Mouse (Mus musculus) T-cell, adult 66 days (primary cell): ENCODE results near the gene Ahnak2. TPM values are rescaled to one million over a fixed set of nuclear protein-coding genes. Genes with fewer than 3 reads are reported as not detected.

Experiments used
- total RNA-seq, 2 experiments: library from RNA; stranded (reverse); gene quantifications; 3 replicates in 1 of 2; 4 replicates in 1 of 2; pipeline ENCODE4 v1.2.4; 2023

The Ahnak2 gene
- total RNA-seq = under 1 TPM; 0.24 to 0.29 TPM

DNA sequence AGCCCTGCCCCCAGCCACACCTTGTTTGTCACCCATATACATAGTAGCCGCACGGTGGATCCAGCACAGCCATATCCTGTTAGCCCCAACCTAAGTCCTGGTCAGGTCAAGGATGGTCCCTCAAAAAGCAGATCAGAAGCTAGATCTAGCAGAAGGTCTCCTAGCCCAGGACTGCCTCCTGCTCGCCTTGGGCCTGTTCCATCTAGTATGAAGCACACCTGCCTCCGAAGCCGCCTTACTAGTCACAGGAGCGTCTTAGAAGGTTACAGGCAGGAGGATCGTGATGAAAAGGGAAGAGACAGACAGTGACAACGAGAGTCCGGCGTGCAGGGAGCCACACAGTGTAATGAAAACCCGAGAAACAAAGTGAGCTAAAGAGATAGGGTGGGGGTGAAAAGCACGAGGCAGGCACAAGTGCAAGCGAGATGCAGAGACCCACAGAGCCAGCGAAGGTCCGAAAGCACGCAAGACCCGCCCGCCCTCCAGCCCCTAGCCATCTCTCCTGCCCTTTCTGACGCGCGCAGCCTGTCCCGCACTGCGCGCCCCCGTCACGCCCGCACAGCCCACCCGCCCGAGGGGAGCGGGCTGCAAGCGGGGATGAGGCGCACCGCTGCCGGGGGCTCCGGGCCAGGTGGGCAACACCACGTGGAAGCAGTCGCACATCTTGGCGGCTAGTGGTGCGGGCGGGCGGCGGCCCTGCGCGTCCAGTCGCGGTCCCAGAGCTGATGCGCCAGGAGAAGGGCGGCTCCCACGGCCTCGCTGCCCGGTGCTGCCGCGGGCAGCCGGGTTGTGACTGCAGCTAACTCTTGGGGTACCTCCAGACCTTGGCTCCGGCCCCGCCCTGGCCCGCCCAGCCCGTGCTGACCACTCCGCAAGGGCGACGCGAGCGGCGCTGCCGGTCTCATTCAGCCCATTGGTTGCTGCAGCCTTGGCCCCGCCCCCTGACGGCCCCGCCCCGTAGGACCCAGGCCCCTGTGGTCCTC lies at the start of gene Ahnak2:
Gene Ahnak2, minus strand, starts transcription at position 794 of the 983 bp plus-strand sequence.

DNA sequence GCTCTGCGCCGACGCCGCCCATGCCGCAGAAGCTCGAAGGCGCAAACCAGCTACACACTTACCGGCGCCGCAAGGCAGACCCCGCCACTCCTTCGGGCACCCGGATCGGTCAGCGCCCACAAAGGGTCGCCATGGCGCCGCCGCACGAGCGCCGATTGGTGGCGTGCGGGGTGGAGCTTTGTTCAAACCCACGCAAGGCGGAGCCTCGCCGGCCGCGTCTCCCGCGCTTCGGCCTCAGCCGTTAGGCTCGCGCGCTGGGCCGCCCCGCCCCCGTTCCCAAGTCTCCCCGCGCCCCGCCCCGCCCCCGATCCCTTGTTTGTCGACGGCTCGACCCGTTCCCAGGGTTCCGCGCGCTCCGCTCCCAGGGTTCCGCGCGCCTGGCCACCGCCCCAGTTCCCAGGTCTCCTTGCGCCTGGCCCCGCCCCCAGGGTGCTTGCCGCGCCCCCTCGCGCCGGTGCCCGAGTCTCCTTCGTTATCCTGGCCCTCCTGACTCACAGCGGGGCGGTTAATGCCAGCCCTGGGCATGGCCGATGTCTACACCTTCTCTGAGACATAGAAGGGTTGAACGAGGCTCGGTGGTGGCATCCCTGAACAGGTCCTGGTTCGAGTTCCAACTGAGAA lies 26.9 kb upstream of the Ahnak2 start, which contains the start of gene Cdca4:
Gene Cdca4, minus strand, starts transcription at position 180 of the 621 bp plus-strand sequence.

DNA sequence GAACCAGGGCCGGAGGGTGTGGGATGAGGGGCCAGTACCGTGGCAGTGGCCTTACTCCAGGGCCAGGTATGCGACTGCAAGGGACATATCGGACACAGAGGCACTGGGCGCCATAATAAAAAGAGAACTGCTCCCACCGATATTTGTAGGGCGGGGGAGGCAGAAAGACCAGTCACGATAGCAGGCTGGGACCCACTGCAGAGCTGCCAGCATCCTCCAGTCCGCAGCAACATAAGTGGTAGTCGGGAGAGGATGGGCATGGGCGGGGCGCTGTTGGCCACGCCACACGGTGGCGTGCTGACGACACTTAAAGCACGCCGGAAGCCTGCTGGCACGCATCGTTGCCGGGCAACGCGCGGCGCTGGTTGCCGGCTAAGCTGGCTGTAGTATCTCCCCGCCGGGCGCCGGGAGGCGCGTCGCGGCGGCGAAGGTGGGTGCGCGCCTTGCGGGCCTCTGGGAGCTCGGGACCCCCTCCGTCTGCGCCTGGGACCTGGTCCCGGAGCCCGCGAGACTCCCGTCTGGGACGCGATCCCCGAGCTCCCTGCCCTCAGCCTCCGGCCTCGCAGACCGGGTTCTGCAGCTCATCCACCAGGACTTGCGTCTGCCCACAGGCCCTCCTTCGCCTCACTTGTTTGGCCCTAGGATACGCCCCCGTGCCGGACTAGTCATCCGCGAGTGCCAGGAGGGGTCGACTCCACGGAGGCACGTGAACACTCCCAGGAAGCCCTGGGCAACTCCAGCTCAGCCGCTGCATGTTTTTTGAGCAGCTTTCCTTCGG lies 6.3 kb upstream of the Ahnak2 start, which contains the start of gene Clba1:
Gene Clba1, plus strand, starts transcription at position 351 of the 778 bp plus-strand sequence.

DNA sequence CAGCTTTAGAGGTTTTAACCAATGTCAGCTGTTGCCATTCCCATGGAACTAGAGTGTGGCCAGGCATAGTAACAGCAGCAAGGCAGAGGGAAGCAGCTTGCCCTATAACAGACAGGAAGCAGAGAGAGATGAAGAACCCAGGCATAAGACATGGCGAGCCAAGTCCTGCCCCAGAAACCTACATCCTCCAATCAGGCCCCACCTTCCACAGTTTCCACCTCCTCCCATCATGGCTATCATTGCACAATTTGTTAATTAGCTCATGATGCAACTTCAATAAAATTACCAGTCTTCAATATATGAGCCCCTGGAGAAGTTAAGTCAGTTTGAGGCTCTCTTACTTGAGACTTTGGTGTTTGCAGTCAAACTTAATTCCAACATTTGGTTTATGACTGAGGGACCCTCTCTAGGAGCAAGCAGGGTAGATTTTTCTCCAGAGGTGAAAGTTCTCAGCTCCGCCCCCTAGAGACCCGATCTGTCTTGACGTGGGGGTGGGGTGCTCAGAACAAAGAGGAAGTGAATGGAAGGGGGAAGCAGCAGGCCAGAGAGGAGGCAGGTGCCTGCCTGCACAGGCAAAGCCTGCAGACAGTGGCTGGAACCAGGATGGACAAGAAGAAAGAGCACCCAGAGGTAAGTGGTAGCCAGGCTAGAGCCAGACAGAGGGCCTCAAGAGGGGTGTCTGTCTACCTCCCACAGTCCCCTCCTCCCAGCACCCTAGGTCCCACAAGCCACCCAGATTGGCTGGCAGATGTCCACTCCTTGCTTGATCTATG lies 42.1 kb downstream of the Ahnak2 start, which contains the start of gene Pld4:
Gene Pld4, plus strand, starts transcription at position 502 of the 773 bp plus-strand sequence.

Other genes with a start within 250 kb of the Ahnak2 start
- gene Inf2, start 213.9 kb downstream of the Ahnak2 start, total RNA-seq = 10 to 100 TPM; 68.7 to 71.1 TPM
- 1 to 10 TPM; 2.3 to 3.7 TPM for gene Adssl1, start 182.6 kb downstream of the Ahnak2 start, total RNA-seq
- 10 to 100 TPM; 15.6 to 21.2 TPM for gene Siva1, start 158.0 kb downstream of the Ahnak2 start, total RNA-seq
- gene Akt1, start 127.8 kb downstream of the Ahnak2 start, total RNA-seq = 100 to 1,000 TPM; 109 TPM
- 1 to 10 TPM; 5.1 to 5.6 TPM for gene Zbtb42, start 123.8 kb downstream of the Ahnak2 start, total RNA-seq
- gene Cep170b, start 82.2 kb downstream of the Ahnak2 start, total RNA-seq = 10 to 100 TPM in 1 of 2 experiments, 1 to 10 TPM in 1; 9.8 to 13.0 TPM
- gene Pld4, start 42.0 kb downstream of the Ahnak2 start, total RNA-seq = 10 to 100 TPM in 1 of 2 experiments, 1 to 10 TPM in 1; 3.9 to 11.8 TPM
- gene Clba1, start 6.3 kb upstream of the Ahnak2 start, total RNA-seq = 1 to 10 TPM in 1 of 2 experiments, not detected in 1; 1.0 TPM
- gene Cdca4, start 26.8 kb upstream of the Ahnak2 start, total RNA-seq = 10 to 100 TPM; 37.9 to 38.9 TPM
- gene Gpr132, start 65.6 kb upstream of the Ahnak2 start, total RNA-seq = 100 to 1,000 TPM; 180 to 202 TPM
- 1 to 10 TPM; 7.2 to 8.8 TPM for gene Jag2, start 127.1 kb upstream of the Ahnak2 start, total RNA-seq
- gene Nudt14, start 139.5 kb upstream of the Ahnak2 start, total RNA-seq = 10 to 100 TPM; 20.8 to 20.9 TPM
- gene Btbd6, start 173.8 kb upstream of the Ahnak2 start, total RNA-seq = 10 to 100 TPM; 28.7 to 32.4 TPM
- 100 to 1,000 TPM; 194 to 221 TPM for gene Brf1, start 198.0 kb upstream of the Ahnak2 start, total RNA-seq
- 10 to 100 TPM; 76.2 to 88.3 TPM for gene Pacs2, start 211.9 kb upstream of the Ahnak2 start, total RNA-seq